ENCODE assay signal across 17 mouse cellular contexts in genomic region chr1:172539827-172540226, GRCm38 (mm10). TPM values are rescaled to one million over a fixed set of nuclear protein-coding genes. Genes with fewer than 3 reads are reported as not detected.
DNase-seq lines count a peak whose midpoint lies in the region; ATAC-seq lines count a peak whose summit lies in the region.
"Had no signal": no experiment of that assay in that cellular context is flagged by ENCODE, and none has a peak within 500 bp of the region (broad histone marks: within the 10 kb centered on the region; RNA-seq: fewer than 3 reads in every experiment).

No protein-coding gene starts in this region.

- no peak overlapping the region for H3K4me2 ChIP-seq in forebrain, embryonic 11.5 days (ENCODE audit: low read depth, low read length, severe bottlenecking)
- no peak overlapping the region for H3K4me2 ChIP-seq in midbrain, embryonic 14.5 days (ENCODE audit: low read length)
- H3K4me2 ChIP-seq: heart, embryonic 13.5 days had no signal

- peaks cover 1% of the 10 kb centered on the region; the same call in 1 of the 2 replicates for H3K4me1 ChIP-seq in forebrain, embryonic 11.5 days (replicated peaks; ENCODE audit: control insufficient read depth, insufficient read depth, low read length)
- H3K4me1 ChIP-seq in forebrain, embryonic 10.5 days: peaks cover 14% of the 10 kb centered on the region
- peaks cover 8% of the 10 kb centered on the region; the same call in 1 of the 2 replicates for H3K4me1 ChIP-seq in midbrain, embryonic 14.5 days (ENCODE audit: control insufficient read depth, insufficient read depth, low read length)

- H3K27me3 ChIP-seq in forebrain, embryonic 11.5 days (ENCODE audit: control insufficient read depth, insufficient read depth, low read length): no peaks in the 10 kb centered on the region
- peaks cover 16% of the 10 kb centered on the region for H3K27me3 ChIP-seq in forebrain, embryonic 10.5 days (ENCODE audit: poor library complexity, severe bottlenecking)
- no peaks in the 10 kb centered on the region for H3K27me3 ChIP-seq in midbrain, embryonic 14.5 days (ENCODE audit: control insufficient read depth, insufficient read depth, low read length)

- H3K27ac ChIP-seq in forebrain, embryonic 11.5 days (ENCODE audit: low read depth, low read length): no peak overlapping the region
- no peak overlapping the region; the same call in 1 of the 2 replicates for H3K27ac ChIP-seq in forebrain, embryonic 10.5 days
- H3K27ac ChIP-seq in midbrain, embryonic 14.5 days (replicated peaks; ENCODE audit: low read depth, low read length): peak overlapping the region; percentile 65
- H3K27ac ChIP-seq: heart, embryonic 13.5 days; left cerebral cortex, adult 2 months had no signal

- WGBS in forebrain, embryonic 11.5 days: 65% methylated on average over 6 of the region's 6 CpGs
- WGBS in forebrain, embryonic 10.5 days: 70% methylated on average over 6 of the region's 6 CpGs
- 52% methylated on average over 6 of the region's 6 CpGs for whole genome bisulfite sequencing in midbrain, embryonic 14.5 days

- ATAC-seq in forebrain, embryonic 11.5 days (replicated peaks; ENCODE audit: low FRiP score): 0 out of 2 replicates have a peak, but pooled peaks have one; percentile 22
- peak; percentile 28; the same call in 1 of the 2 replicates for ATAC-seq in midbrain, embryonic 14.5 days (ENCODE audit: low FRiP score, low TSS enrichment)
- ATAC-seq: liver, postnatal 0 days had no signal

- no peaks in the 10 kb centered on the region for H3K9me3 ChIP-seq in forebrain, embryonic 11.5 days (ENCODE audit: control insufficient read depth, low read length)
- no peaks in the 10 kb centered on the region for H3K9me3 ChIP-seq in forebrain, embryonic 10.5 days
- no peaks in the 10 kb centered on the region for H3K9me3 ChIP-seq in midbrain, embryonic 14.5 days (ENCODE audit: control insufficient read depth, low read length)
- H3K9me3 ChIP-seq: heart, embryonic 13.5 days had no signal

- H3K9ac ChIP-seq in forebrain, embryonic 11.5 days (ENCODE audit: low read length): no peak overlapping the region; the same call in 1 of the 2 replicates
- H3K9ac ChIP-seq in midbrain, embryonic 14.5 days (replicated peaks; ENCODE audit: low read length): no peak overlapping the region
- H3K9ac ChIP-seq: heart, embryonic 13.5 days; liver, postnatal 0 days had no signal

- no peaks in the 10 kb centered on the region for H3K36me3 ChIP-seq in forebrain, embryonic 11.5 days (ENCODE audit: control insufficient read depth, insufficient read depth, low read length)
- no peaks in the 10 kb centered on the region for H3K36me3 ChIP-seq in forebrain, embryonic 10.5 days (replicated peaks)
- no peaks in the 10 kb centered on the region for H3K36me3 ChIP-seq in midbrain, embryonic 14.5 days (ENCODE audit: control insufficient read depth, insufficient read depth, low read length)
- H3K36me3 ChIP-seq: heart, embryonic 13.5 days had no signal

- H3K4me3 ChIP-seq in forebrain, embryonic 11.5 days (ENCODE audit: low read depth, low read length): no peak overlapping the region
- no peak overlapping the region for H3K4me3 ChIP-seq in forebrain, embryonic 10.5 days
- H3K4me3 ChIP-seq in midbrain, embryonic 14.5 days (replicated peaks; ENCODE audit: low read depth, low read length): no peak overlapping the region
- H3K4me3 ChIP-seq: heart, embryonic 13.5 days; left cerebral cortex, adult 2 months had no signal

- DNase-seq in forebrain, embryonic 11.5 days (ENCODE audit: low spot score): no peak
- DNase-seq in forebrain, embryonic 10.5 days (ENCODE audit: extremely low spot score, low spot score): no peak
- DNase-seq in urinary bladder, postnatal 14 days (ENCODE audit: low spot score): peak; percentile 57
- no peak for DNase-seq in urinary bladder, postnatal 4 days (ENCODE audit: low spot score in 2 of 2)
- DNase-seq in midbrain, embryonic 14.5 days: peak; percentile 27
- DNase-seq in layer of hippocampus, adult 9-10 months (ENCODE audit: low spot score): no peak
- DNase-seq in frontal cortex, postnatal 10 days (ENCODE audit: low spot score in 2 of 2): no peak
- DNase-seq in kidney, postnatal 4 days: no peak
- DNase-seq: cerebellum, adult 11 months; heart, postnatal 4 days; kidney, adult 8-10 months; liver, postnatal 0 days; right cerebral cortex, adult 18-20 months; spleen, adult 18-20 months; thymus, postnatal 25 days had no signal

RNA-seq across cellular contexts. Expression of gene Vsig8, which starts 15.9 kb away (rescaled TPM):
- polyA plus RNA-seq in forebrain, embryonic 11.5 days (2014; fragmentation: Nextera tagmentation; extraction: Ambion mirVana): 0.17 TPM in 1 of 2 replicates, not detected in the other
- 0.09 TPM in 1 of 2 replicates, not detected in the other for polyA plus RNA-seq in forebrain, embryonic 10.5 days (2016; fragmentation: Nextera tagmentation; extraction: Ambion mirVana)
- polyA plus RNA-seq in midbrain, embryonic 14.5 days (2014; fragmentation: Nextera tagmentation; extraction: Ambion mirVana): 0.22 TPM in 1 of 2 replicates, not detected in the other
- polyA plus RNA-seq: liver, postnatal 0 days had no signal

RNA-seq across cellular contexts. Expression of gene Cfap45, which starts 19.2 kb away (rescaled TPM):
- polyA plus RNA-seq in forebrain, embryonic 11.5 days (2014; fragmentation: Nextera tagmentation; extraction: Ambion mirVana): 1.2 and 1.3 TPM in 2 replicates
- 1.4 and 1.6 TPM in 2 replicates for polyA plus RNA-seq in forebrain, embryonic 10.5 days (2016; fragmentation: Nextera tagmentation; extraction: Ambion mirVana)
- 1.9 and 2.2 TPM in 2 replicates for polyA plus RNA-seq in midbrain, embryonic 14.5 days (2014; fragmentation: Nextera tagmentation; extraction: Ambion mirVana)

RNA-seq across cellular contexts. Expression of gene Tagln2, which starts 40.0 kb away (rescaled TPM):
- polyA plus RNA-seq in forebrain, embryonic 11.5 days (2014; fragmentation: Nextera tagmentation; extraction: Ambion mirVana): 38.5 and 38.6 TPM in 2 replicates
- polyA plus RNA-seq in forebrain, embryonic 10.5 days (2016; fragmentation: Nextera tagmentation; extraction: Ambion mirVana): 69.7 and 71.1 TPM in 2 replicates
- 25.7 and 43.5 TPM in 2 replicates for polyA plus RNA-seq in midbrain, embryonic 14.5 days (2014; fragmentation: Nextera tagmentation; extraction: Ambion mirVana)

RNA-seq across cellular contexts. Expression of gene Slamf8, which starts 50.5 kb away (rescaled TPM):
- not detected in 2 replicates for polyA plus RNA-seq in forebrain, embryonic 11.5 days (2014; fragmentation: Nextera tagmentation; extraction: Ambion mirVana)
- polyA plus RNA-seq in forebrain, embryonic 10.5 days (2016; fragmentation: Nextera tagmentation; extraction: Ambion mirVana): not detected in 2 replicates
- 0.42 TPM in 1 of 2 replicates, not detected in the other for polyA plus RNA-seq in midbrain, embryonic 14.5 days (2014; fragmentation: Nextera tagmentation; extraction: Ambion mirVana)
- polyA plus RNA-seq: heart, embryonic 13.5 days had no signal

RNA-seq across cellular contexts. Expression of gene Igsf9, which starts 58.2 kb away (rescaled TPM):
- 83.2 and 94.4 TPM in 2 replicates for polyA plus RNA-seq in forebrain, embryonic 11.5 days (2014; fragmentation: Nextera tagmentation; extraction: Ambion mirVana)
- polyA plus RNA-seq in forebrain, embryonic 10.5 days (2016; fragmentation: Nextera tagmentation; extraction: Ambion mirVana): 81.7 and 82.5 TPM in 2 replicates
- polyA plus RNA-seq in midbrain, embryonic 14.5 days (2014; fragmentation: Nextera tagmentation; extraction: Ambion mirVana): 49.6 and 52.6 TPM in 2 replicates

Comparison
In these comparisons a context has a peak if more than half of its experiments do, and no peak if none do; other contexts are left out.
1. DNase-seq: peak in urinary bladder, postnatal 14 days (single experiment) and midbrain, embryonic 14.5 days (single experiment); none in forebrain, embryonic 11.5 days (single experiment), forebrain, embryonic 10.5 days (single experiment), urinary bladder, postnatal 4 days (0 of 2), layer of hippocampus, adult 9-10 months (single experiment), frontal cortex, postnatal 10 days (0 of 2) and kidney, postnatal 4 days (0 of 2).